Mouse (Mus musculus): ENCODE data around the gene Hoxa4. TPM values are rescaled to one million over a fixed set of nuclear protein-coding genes. Genes with fewer than 3 reads are reported as not detected.

Gene Hoxa4
- total RNA-seq, 2 experiments from 2014 or later, result 0.41 TPM; not detected in 1

DNA sequence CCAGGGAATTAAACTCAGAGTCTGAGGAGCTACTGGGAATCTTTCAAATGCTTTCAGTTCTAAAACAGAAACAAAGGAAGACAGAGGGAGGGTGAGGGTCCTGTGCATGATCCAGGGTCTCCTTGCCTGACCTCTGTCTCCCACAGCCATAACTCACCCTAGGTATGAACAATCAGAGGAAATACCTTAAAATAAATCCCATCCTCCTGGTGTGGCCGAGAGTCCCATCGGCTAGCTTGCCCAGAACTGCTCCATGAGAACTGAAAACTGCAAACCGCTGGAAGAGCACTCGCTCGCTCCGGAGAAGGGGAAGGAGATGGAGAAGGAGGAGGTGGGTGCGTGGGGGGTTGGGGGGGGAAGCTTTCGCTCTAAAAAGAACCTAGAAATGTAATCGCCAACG, 11.9 kb downstream of the Hoxa4 start:
- no peak for DNase-seq

DNA sequence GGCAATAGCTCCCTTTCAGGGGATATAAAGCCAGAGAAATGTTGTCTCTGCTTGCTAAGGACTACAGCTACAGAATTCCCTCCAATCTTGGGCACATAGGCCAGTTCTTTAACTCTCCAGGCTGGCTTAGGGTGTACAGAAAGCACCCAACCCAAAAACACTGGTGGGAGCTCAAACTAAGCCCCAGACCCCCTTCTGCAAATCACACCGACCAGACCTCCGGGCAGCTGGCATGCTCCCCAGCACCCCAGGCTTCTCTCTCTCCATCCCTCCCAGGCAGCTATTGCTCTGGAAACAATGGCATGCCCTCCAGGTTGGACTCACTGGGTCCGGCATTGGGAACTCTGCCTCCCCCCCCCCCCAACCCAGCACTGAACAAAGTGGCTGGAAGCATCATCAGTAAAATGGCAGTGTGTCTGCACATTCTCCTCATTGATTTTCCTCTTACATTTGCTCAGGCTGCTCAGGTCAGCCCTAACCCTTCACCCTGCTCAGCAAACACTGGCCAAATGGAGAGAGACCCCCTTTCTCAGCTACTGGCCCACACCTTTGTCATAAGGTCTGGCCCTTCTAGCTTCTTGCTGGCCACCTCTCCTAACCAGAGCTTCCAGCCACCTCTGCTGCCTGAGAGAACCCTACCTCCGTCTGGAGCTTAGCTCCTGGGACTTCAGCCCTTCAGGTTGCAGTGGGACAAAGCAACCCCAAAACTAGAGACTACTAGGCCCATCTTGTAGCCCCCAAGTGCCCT, 12.5 kb downstream of the Hoxa4 start:
- no peak for DNase-seq

- no peak for DNase-seq
Measured at GRCm38 (mm10) chr6:52177806-52178205, 13.7 kb downstream of the Hoxa4 start.

DNA sequence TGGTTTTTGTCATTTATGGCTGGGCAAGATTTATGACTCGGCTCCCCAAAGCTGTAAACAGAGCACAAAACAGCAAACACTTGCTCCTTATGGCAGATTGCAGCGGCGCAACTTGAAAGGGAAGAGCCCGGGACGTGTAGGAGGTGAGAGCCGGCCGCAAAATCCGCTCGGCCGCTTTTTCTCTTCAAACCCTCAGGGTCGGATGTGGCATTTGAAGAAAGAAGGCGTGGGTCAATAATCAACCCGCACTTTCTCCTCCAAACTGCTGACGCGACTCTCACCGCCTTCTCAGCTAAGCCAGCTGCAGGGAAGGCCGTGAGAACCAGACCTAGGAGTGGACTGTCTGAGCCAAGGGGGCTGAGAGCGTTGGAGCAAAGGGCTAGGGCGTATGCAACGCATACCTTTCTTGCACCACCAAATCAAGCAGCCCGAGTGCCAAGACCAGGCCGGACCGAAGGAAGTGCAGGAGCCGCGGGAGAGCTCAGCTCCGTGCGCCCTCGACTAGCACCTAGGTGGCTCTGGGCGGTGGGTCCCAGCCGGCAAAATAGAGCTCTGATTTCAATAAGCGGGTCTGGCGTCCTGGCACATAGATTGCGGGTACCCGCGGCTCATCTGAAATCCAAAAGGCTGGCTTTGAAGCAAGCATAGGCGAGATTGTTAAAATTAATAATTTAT, 14.4 kb downstream of the Hoxa4 start, which contains the start of gene 5730596B20Rik:
TSS of gene 5730596B20Rik (plus strand) at position 438 of the 675 bp plus-strand sequence.
- DNase-seq, result no peak

DNA sequence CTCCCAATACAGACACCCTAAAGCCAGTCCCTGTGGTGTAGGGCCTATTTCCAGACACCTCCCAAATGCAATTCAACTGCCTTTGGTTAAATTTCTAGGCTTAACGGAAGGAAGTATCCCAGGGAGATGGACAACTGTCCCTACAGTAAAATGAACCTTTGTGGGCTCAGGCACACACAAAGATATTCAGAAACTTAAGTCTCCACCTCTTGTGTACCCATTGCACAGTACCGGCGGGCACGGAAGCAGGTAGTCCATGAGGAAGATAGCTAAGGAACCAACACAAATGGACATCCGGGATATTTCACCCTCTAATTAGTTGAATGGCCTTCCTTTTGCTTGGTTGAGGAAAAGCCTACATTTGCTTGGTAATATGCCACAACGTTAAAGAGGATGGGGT, 15.2 kb downstream of the Hoxa4 start:
- no peak for DNase-seq

- no peak for DNase-seq
Measured at GRCm38 (mm10) chr6:52175864-52176263, 15.7 kb downstream of the Hoxa4 start.

DNA sequence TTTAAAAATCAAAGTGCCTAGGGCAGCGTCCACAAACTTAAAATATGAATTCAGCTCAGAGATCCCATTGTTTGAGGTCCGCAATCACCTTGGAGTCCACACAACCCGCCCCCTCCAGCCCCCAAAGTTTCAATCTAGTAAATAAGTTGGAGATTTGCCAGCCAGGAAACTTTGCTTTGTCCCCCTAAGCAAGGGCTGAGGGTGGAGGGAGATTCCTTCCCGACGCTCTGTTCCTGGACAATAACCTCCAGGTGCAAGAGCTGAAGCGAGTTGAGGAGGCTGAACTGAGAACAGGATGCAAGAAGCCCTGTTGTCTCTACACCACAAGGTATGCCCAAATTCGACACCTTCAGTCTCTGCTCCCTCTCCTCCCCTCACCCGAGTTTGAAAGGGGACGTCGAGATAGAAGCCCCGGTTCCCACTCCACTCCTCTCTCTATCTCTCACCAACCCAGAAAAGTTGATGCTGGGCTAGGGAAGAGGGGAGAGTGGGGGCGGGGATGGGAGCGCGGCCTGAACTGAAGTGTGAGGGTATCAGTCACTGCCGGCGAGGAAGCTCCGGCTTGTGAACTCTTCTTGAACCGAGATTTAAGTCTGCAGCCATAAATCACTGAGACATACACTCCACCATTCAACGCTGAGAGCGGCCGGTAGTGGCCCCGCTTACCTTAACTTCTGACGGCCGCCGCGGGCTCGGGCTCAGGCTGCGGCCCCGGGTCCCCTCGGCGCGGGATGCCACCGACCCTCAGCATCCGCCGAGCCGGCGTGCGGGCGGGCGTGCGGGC, 16.4 kb downstream of the Hoxa4 start:
- DNase-seq, result no peak

- no peak for DNase-seq
Measured at GRCm38 (mm10) chr6:52173648-52174047, 17.9 kb downstream of the Hoxa4 start.

DNA sequence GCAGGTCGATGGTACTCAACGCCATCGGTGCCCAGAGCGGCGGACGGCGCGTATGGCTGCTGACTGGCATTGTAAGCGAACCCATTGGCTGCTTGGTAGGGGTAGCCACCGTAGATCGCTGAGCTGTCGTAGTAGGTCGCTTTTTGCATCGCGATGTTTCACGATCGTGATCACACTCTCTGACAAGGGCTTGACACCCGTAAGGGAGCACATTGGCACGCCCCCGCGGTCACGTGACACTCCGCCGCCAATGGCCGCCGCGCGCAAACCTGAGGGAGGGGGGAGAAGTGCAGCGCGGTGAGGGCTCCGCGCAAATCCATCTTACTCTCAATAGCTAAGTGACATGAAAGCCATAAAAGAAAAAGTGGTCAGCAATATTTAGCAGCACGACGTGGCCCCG, 19.1 kb downstream of the Hoxa4 start:
- DNase-seq, result peak; percentile 54 to 72

DNA sequence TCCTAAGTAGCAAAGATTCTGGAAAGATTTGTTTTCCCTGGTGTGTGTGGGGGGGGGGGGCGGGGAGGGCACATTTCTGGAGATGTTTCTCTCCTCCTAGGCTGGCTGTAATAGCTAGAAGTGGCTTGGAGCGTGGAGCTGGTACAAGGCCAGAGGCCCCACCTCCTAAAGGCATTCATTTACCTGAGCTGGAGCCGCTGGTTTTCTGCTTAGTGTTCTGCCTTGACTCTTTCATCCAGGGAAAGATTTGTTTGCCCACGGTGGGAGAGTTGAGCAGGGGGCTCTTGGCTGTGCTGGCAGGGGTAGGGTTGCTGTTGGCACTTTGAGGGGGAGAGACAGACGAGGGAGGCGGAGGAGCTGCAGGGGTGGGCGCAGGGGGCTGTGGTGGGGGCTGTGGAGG, 19.6 kb downstream of the Hoxa4 start:
- no peak for DNase-seq

- DNase-seq, result no peak
Measured at GRCm38 (mm10) chr6:52171331-52171730, 20.2 kb downstream of the Hoxa4 start.

DNA sequence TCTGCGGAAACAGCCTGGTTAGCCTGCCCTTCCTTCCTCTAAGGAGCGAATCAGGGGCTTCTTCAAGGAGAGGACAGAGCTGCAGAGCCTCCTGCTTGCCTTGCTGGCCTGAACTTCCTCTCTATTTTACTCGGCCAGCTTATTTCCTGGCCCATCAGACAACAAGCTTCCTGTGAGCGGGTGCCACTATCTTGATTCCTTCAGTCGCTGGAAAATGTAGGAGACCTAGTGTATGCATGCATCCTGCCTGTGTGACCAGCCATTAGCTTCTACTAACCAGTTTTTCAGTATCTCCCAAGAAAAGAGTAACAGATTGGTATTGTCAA, 20.7 kb downstream of the Hoxa4 start:
- no peak for DNase-seq

DNA sequence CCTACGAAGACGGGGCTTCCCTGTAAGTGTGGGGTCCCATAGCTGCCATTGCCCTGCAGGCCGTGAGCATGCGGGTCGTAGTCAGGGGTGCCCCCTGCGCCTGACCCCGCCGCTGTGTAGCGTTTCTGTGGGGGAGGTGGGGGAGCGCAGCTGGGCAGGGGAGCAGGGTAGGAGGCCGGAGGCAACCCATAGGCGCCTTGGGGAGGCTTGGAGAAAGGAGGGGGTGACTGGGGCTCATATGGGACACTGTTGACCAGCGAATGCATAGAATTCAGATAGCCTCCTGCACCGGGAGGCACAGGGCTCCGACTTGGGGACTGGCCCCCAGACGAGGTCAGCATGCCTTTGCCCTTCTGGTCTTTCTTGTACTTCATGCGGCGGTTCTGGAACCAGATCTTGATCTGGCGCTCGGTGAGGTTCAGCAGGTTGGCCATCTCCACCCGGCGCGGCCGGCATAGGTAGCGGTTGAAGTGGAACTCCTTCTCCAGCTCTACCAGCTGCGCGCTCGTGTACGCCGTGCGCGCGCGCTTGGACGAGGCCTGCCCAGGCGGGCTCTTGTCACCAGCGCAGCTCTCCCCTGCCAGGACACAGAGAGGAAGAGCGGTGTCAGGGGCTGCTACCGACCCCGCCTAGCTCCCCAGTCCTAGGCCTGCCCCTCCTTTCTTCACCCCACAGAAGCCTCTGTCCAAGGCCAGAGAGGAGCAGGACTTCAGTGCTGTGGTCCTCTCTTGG, 21.2 kb downstream of the Hoxa4 start:
- DNase-seq, result no peak

DNA sequence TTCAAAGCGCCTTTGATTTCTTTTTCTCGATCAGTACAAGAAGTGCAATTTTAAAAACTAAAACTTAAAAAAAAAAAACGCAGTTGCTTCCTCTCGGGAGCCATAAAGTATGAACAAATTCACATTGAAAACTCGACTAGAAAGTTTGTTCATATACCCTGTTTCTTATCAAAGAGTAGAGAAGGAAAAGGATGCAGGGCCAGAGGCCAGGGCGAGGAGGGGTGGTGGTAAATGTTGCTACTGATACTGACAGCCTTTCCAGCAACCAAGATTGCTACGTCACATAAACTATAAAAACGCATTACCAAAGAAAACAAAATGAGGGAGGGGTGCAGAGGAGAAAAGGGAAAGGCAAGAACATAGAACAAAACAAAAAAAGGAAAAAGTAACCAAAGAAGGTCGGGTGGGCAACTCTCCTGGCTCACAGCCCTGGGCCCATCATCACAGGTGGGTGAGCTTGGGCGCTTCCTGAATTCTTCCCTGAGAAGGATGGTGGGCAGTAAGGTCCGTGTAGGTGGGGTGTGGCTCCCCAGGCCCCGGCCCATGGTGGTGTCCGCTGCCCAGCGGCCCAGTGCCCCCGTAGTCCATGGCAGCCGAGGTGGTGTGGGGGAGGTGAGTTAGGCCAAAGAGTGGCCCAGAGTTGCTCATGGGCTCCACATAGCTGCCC, 21.9 kb downstream of the Hoxa4 start:
- DNase-seq, result no peak

DNA sequence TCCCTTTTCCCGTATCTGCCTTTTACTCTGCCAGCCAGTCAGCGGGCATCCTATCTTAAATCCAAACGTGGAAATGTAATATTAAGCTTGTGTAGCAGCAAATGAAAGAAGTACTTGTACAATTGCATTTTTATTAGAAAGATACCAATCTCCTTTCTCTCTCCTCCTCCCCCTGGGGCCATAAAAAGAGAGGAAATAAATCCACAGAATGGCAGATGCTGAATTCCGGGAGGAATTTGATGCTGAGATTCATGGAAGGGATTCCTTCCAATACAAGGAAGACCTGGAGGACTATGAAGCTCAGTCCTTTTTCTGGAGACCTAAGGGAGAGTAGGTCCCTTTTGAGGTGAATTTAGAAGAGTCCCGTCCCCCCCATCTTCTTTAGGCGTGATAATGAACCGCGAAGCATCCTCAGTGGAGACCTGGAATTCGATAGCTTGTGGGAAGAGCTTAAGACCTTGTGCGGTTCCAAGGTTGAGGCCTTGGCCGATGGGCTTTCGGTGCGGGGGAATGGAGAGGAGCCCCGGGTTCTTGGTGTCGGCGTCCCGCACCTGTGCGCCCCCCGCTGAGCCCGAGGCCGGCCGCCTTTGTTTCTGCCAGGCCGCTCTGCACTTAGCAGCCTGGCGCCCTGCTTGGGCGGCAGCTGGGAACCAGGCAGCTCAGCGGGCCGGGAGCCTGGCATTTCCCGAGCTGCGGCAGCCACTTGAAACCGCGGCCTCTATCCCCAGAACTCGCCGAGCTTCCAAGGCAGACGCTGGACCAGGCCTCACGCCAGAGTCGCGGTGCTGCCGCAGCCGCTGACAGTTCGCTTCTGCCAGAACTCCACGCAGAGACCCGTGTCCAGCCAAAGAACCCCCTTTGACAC, 23.1 kb downstream of the Hoxa4 start:
- no peak for DNase-seq

DNA sequence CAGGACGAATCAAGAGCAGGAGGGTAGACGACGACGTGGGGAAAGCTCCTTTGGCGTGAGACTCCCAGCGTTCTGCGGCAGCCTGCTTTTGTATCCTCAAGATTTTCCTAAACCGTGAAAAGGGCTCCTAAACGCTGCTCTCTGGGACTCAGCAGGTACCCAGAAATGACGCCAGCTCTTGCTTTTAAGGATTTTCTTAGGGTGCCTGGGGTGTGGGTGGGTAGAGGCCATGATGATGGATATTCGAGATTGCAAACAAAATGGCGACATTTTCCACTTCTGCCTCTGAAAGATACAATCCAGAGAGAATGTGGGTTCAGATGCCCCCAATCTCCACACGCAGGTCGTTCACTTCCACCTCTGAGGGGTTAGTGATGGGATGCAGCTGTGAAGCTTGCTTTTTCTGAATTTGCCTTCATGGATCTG, 23.8 kb downstream of the Hoxa4 start:
- DNase-seq, result no peak

DNA sequence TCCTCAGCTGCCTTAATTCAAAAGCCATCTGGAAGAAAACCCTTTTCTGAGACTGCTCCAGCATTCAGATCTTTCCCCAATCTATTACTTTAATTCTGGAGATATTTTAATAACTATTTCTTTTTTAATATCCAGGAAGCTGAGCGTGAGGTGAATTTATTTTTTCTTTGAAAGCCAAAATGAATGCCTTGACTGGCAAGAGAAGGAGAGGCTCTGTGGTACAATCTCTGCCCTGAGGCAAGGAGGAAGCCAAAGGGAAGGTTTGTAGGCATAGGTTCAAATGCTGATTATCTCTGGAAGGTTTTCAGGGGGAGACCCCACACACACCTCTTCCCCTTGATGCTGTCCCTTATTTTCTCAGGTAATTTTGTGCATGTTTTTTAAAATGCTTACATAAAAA, 24.4 kb downstream of the Hoxa4 start:
- no peak for DNase-seq

- DNase-seq, result no peak
Measured at GRCm38 (mm10) chr6:52166431-52167077, 25.0 kb downstream of the Hoxa4 start.

DNA sequence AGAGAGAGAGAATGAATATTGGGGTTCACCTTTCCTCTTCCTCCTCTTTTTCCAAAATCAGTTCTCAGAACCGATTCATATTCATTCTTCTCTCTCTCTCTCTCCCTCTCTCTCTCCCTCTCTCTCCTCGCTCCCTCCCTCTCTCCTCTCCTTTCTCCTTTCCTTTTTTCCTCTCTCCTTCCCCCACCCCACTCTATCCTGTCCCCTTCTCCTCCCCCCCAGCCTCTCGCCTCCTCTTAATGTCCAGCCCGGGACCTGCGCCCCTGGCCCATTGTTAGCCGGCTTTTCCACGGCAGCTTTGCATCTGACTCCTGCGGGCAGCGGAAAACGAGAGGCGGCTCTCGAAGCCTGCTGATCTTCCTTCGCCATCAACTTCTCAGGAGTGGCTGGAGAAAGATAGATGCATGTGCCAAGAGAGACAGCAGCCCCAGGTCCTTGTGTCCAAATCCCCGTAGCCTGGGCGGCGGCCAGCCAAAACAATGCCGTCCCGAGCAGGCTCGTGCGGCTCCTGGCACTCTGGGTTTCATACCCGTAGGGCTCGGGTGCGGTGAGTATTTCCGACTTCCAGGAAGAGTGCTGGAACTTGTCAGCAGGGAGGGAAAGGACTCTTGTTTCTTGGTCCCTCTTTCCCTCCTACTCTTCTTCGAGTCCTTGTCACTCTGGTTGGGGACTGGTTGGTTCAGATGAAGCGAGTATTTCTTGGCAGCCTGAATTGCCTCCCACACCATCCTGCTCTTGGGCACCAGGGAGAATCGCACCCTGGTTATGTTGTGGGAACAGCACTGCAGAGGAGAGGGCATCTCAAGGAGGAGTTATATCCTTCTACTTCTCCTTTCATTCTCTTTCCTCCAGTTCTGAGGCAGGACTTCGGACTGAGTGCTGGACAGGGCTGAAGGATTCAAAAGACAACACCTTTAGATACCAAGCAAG, 25.8 kb downstream of the Hoxa4 start:
- no peak for DNase-seq
